In genomic region chr2:125624127-125624685, GRCm38 (mm10) we compare ENCODE assay signal across 8 mouse cellular contexts. TPM values are rescaled to one million over a fixed set of nuclear protein-coding genes. Genes with fewer than 3 reads are reported as not detected.
DNase-seq lines count a peak whose midpoint lies in the region; ATAC-seq and TF ChIP-seq lines count a peak whose summit lies in the region.

No protein-coding gene starts in this region.

- DNase-seq in embryo, embryonic 10.5 days (ENCODE audit: low spot score) = peak; percentile 43
- DNase-seq in embryo, embryonic 10 days (ENCODE audit: low spot score) = no peak
- peak; percentile 9 for DNase-seq in thymus, postnatal 25 days
- no peak for DNase-seq in thymus, postnatal 36 days
- DNase-seq in limb, embryonic 14.5 days (ENCODE audit: low spot score) = no peak
- no peak for DNase-seq in gastrocnemius, postnatal 25 days
- no peak for DNase-seq in ovary, postnatal 36 days (ENCODE audit: low spot score)
- no peak for DNase-seq in cerebellum, adult 9-10 months

- no peaks in the 10 kb centered on the region for H3K9me3 ChIP-seq in limb, embryonic 14.5 days (ENCODE audit: control insufficient read depth, low read length)

- 7% methylated on average over 9 of the region's 9 CpGs for WGBS in limb, embryonic 14.5 days

- no peaks in the 10 kb centered on the region for H3K27me3 ChIP-seq in limb, embryonic 14.5 days (ENCODE audit: control insufficient read depth, insufficient read depth, low read length)

- H3K4me2 ChIP-seq in limb, embryonic 14.5 days (replicated peaks; ENCODE audit: low read depth, low read length, severe bottlenecking) = peak overlapping the region; percentile 64

- peak overlapping the region; percentile 70 for H3K9ac ChIP-seq in limb, embryonic 14.5 days (ENCODE audit: low read depth, low read length, severe bottlenecking)

- ATAC-seq in limb, embryonic 14.5 days (ENCODE audit: low FRiP score, low read depth) = no peak

- no peak for TF ChIP-seq POLR2A in limb, embryonic 14.5 days (IDR thresholded peaks at IDR 0.05; ENCODE audit: borderline replicate concordance, extremely low read depth, insufficient read depth, insufficient read length)

- H3K4me1 ChIP-seq in limb, embryonic 14.5 days (ENCODE audit: control insufficient read depth, insufficient read depth, low read length) = peaks cover 14% of the 10 kb centered on the region

- H3K4me3 ChIP-seq in limb, embryonic 14.5 days (replicated peaks; ENCODE audit: low read length) = peak overlapping the region; percentile 83

- H3K27ac ChIP-seq in limb, embryonic 14.5 days (replicated peaks; ENCODE audit: low read depth, low read length) = no peak overlapping the region

- peaks cover 13% of the 10 kb centered on the region for H3K36me3 ChIP-seq in limb, embryonic 14.5 days (ENCODE audit: control insufficient read depth, insufficient read depth, low read length)

RNA-seq across cellular contexts. Expression of gene Cep152, which starts 0.7 kb away (rescaled TPM):
- 5.3 and 6.9 TPM in 2 replicates for polyA plus RNA-seq in limb, embryonic 14.5 days (2012; rRNA removed)
- 5.3 and 6.2 TPM in 2 replicates for polyA plus RNA-seq in limb, embryonic 14.5 days (2014; fragmentation: Nextera tagmentation; extraction: Ambion mirVana)
- 1 to 10 TPM; 1.1 TPM for total RNA-seq in gastrocnemius, postnatal 25 days (2021)

RNA-seq across cellular contexts. Expression of gene Eid1, which starts 48.7 kb away (rescaled TPM):
- 143 and 182 TPM in 2 replicates for polyA plus RNA-seq in limb, embryonic 14.5 days (2012; rRNA removed)
- 298 and 313 TPM in 2 replicates for polyA plus RNA-seq in limb, embryonic 14.5 days (2014; fragmentation: Nextera tagmentation; extraction: Ambion mirVana)
- total RNA-seq in gastrocnemius, postnatal 25 days (2021) = 10 to 100 TPM; 27.8 to 35.7 TPM

Comparison
In these comparisons a context has a peak if more than half of its experiments do, and no peak if none do; other contexts are left out.
1. DNase-seq: peak in embryo, embryonic 10.5 days (single experiment) and thymus, postnatal 25 days (single experiment); none in embryo, embryonic 10 days (single experiment), thymus, postnatal 36 days (0 of 2), limb, embryonic 14.5 days (single experiment), gastrocnemius, postnatal 25 days (single experiment), ovary, postnatal 36 days (single experiment) and cerebellum, adult 9-10 months (single experiment).